Mouse (Mus musculus): Measurements from ENCODE around the gene Cpeb3. TPM values are rescaled to one million over a fixed set of nuclear protein-coding genes. Genes with fewer than 3 reads are reported as not detected.

Gene Cpeb3
- polyA plus RNA-seq (2012; fragmentation: generic; extraction: Trizol) = 2.6 TPM

- TF ChIP-seq MAX (IDR thresholded peaks at IDR 0.05; ENCODE audit: low read depth) (no peak), TCF3 (IDR thresholded peaks at IDR 0.05; ENCODE audit: insufficient read length, low read depth) (no peak), E2F4 (IDR thresholded peaks at IDR 0.05; ENCODE audit: insufficient read depth) (no peak)
- Histone ChIP-seq H3K79me2 (ENCODE audit: control insufficient read depth, insufficient read depth) (peaks cover 46% of the 10 kb centered on the region), H3K4me3 (peak within 1 kb of the TSS; percentile 59), H3ac (ENCODE audit: control insufficient read depth, insufficient read length) (peak within 1 kb of the TSS; percentile 49), H3K27me3 (ENCODE audit: control insufficient read depth, insufficient read depth, insufficient read length) (no peaks in the 10 kb centered on the region), H3K36me3 (ENCODE audit: control insufficient read depth, insufficient read depth) (peaks cover 9% of the 10 kb centered on the region), H3K4me2 (ENCODE audit: low read depth) (peak within 1 kb of the TSS; percentile 99)
Measured at GRCm38 (mm10) chr19:37208176-37208755, at the start of gene Cpeb3. Cpeb3 (minus strand) TSS chr19:37208601.

- Histone ChIP-seq H3ac (ENCODE audit: control insufficient read depth, insufficient read length) (no peak overlapping the region), H3K4me3 (no peak overlapping the region), H3K27me3 (ENCODE audit: control insufficient read depth, insufficient read depth, insufficient read length) (no peaks in the 10 kb centered on the region), H3K79me2 (ENCODE audit: control insufficient read depth, insufficient read depth) (no peaks in the 10 kb centered on the region), H3K36me3 (ENCODE audit: control insufficient read depth, insufficient read depth) (no peaks in the 10 kb centered on the region), H3K4me2 (ENCODE audit: low read depth) (no peak overlapping the region)
- TF ChIP-seq CEBPB (IDR thresholded peaks at IDR 0.05; ENCODE audit: insufficient read depth, poor library complexity, severe bottlenecking) (peak; percentile 61; the same call in 1 of the 2 replicates), E2F4 (IDR thresholded peaks at IDR 0.05; ENCODE audit: insufficient read depth) (no peak), TCF3 (IDR thresholded peaks at IDR 0.05; ENCODE audit: insufficient read length, low read depth) (no peak)
Measured at GRCm38 (mm10) chr19:37255321-37255720, 46.9 kb upstream of the Cpeb3 start.

- Histone ChIP-seq H3K4me3 (no peak overlapping the region), H3K27me3 (ENCODE audit: control insufficient read depth, insufficient read depth, insufficient read length) (no peaks in the 10 kb centered on the region), H3ac (ENCODE audit: control insufficient read depth, insufficient read length) (no peak overlapping the region), H3K36me3 (ENCODE audit: control insufficient read depth, insufficient read depth) (no peaks in the 10 kb centered on the region), H3K4me2 (ENCODE audit: low read depth) (no peak overlapping the region), H3K79me2 (ENCODE audit: control insufficient read depth, insufficient read depth) (no peaks in the 10 kb centered on the region)
- TF ChIP-seq MYOD1 (IDR thresholded peaks at IDR 0.05; ENCODE audit: control insufficient read depth in 1 of 3, insufficient read length in 2 of 3, low read depth in 2 of 3) (no peak), POLR2A (IDR thresholded peaks at IDR 0.05; ENCODE audit: insufficient read length, low read depth) (no peak), MAX (IDR thresholded peaks at IDR 0.05; ENCODE audit: low read depth) (no peak), USF1 (IDR thresholded peaks at IDR 0.05; ENCODE audit: low read depth) (no peak), CEBPB (IDR thresholded peaks at IDR 0.05; ENCODE audit: insufficient read depth, poor library complexity, severe bottlenecking) (no peak), TCF12 (IDR thresholded peaks at IDR 0.05; ENCODE audit: insufficient read depth, poor library complexity, severe bottlenecking) (no peak), E2F4 (IDR thresholded peaks at IDR 0.05; ENCODE audit: insufficient read depth) (no peak), SRF (IDR thresholded peaks at IDR 0.05; ENCODE audit: control insufficient read depth, insufficient read length, low read depth) (no peak), REST (IDR thresholded peaks at IDR 0.05; ENCODE audit: insufficient read depth, insufficient read length) (no peak), POLR2AphosphoS2 (IDR thresholded peaks at IDR 0.05; ENCODE audit: insufficient read length, low read depth) (no peak), MYOG (IDR thresholded peaks at IDR 0.05; ENCODE audit: control insufficient read depth in 1 of 3, insufficient read depth in 1 of 3, insufficient read length in 2 of 3, low read depth in 2 of 3) (no peak), TCF3 (IDR thresholded peaks at IDR 0.05; ENCODE audit: insufficient read length, low read depth) (no peak)
Measured at GRCm38 (mm10) chr19:37252104-37252503, 43.7 kb upstream of the Cpeb3 start.

GRCm38 (mm10) chr19:37248199-37248598, 39.8 kb upstream of the Cpeb3 start:
- no peak overlapping the region for H3K4me2 ChIP-seq (ENCODE audit: low read depth)
- H3ac ChIP-seq (ENCODE audit: control insufficient read depth, insufficient read length) = no peak overlapping the region
- no peaks in the 10 kb centered on the region for H3K36me3 ChIP-seq (ENCODE audit: control insufficient read depth, insufficient read depth)
- TF ChIP-seq CEBPB (IDR thresholded peaks at IDR 0.05; ENCODE audit: insufficient read depth, poor library complexity, severe bottlenecking) = no peak
- no peak for TF ChIP-seq MYOG (IDR thresholded peaks at IDR 0.05; ENCODE audit: control insufficient read depth in 1 of 3, insufficient read depth in 1 of 3, insufficient read length in 2 of 3, low read depth in 2 of 3)
- no peak for TF ChIP-seq E2F4 (IDR thresholded peaks at IDR 0.05; ENCODE audit: insufficient read depth)
- no peak for TF ChIP-seq POLR2A (IDR thresholded peaks at IDR 0.05; ENCODE audit: insufficient read length, low read depth)
- no peak for TF ChIP-seq TCF3 (IDR thresholded peaks at IDR 0.05; ENCODE audit: insufficient read length, low read depth)
- no peak for TF ChIP-seq MAX (IDR thresholded peaks at IDR 0.05; ENCODE audit: low read depth)
- no peak for TF ChIP-seq REST (IDR thresholded peaks at IDR 0.05; ENCODE audit: insufficient read depth, insufficient read length)
- TF ChIP-seq MYOD1 (IDR thresholded peaks at IDR 0.05; ENCODE audit: control insufficient read depth in 1 of 3, insufficient read length in 2 of 3, low read depth in 2 of 3) = no peak
- no peak for TF ChIP-seq POLR2AphosphoS2 (IDR thresholded peaks at IDR 0.05; ENCODE audit: insufficient read length, low read depth)
- TF ChIP-seq SRF (IDR thresholded peaks at IDR 0.05; ENCODE audit: control insufficient read depth, insufficient read length, low read depth) = no peak
- TF ChIP-seq TCF12 (IDR thresholded peaks at IDR 0.05; ENCODE audit: insufficient read depth, poor library complexity, severe bottlenecking) = no peak
- no peak for TF ChIP-seq USF1 (IDR thresholded peaks at IDR 0.05; ENCODE audit: low read depth)
- no peaks in the 10 kb centered on the region for H3K79me2 ChIP-seq (ENCODE audit: control insufficient read depth, insufficient read depth)
- no peak overlapping the region for H3K4me3 ChIP-seq
- H3K27me3 ChIP-seq (ENCODE audit: control insufficient read depth, insufficient read depth, insufficient read length) = no peaks in the 10 kb centered on the region

GRCm38 (mm10) chr19:37246859-37247258, 38.5 kb upstream of the Cpeb3 start:
- no peaks in the 10 kb centered on the region for H3K36me3 ChIP-seq (ENCODE audit: control insufficient read depth, insufficient read depth)
- no peaks in the 10 kb centered on the region for H3K27me3 ChIP-seq (ENCODE audit: control insufficient read depth, insufficient read depth, insufficient read length)
- TF ChIP-seq E2F4 (IDR thresholded peaks at IDR 0.05; ENCODE audit: insufficient read depth) (no peak), CEBPB (IDR thresholded peaks at IDR 0.05; ENCODE audit: insufficient read depth, poor library complexity, severe bottlenecking) (no peak), MYOG (IDR thresholded peaks at IDR 0.05; ENCODE audit: control insufficient read depth in 1 of 3, insufficient read depth in 1 of 3, insufficient read length in 2 of 3, low read depth in 2 of 3) (no peak), USF1 (IDR thresholded peaks at IDR 0.05; ENCODE audit: low read depth) (no peak)
- no peak overlapping the region for H3K4me3 ChIP-seq
- no peaks in the 10 kb centered on the region for H3K79me2 ChIP-seq (ENCODE audit: control insufficient read depth, insufficient read depth)
- no peak overlapping the region for H3ac ChIP-seq (ENCODE audit: control insufficient read depth, insufficient read length)
- no peak overlapping the region for H3K4me2 ChIP-seq (ENCODE audit: low read depth)
